Mouse (Mus musculus) spleen, adult 2 months (tissue): ENCODE results near the gene Kctd5. TPM values are rescaled to one million over a fixed set of nuclear protein-coding genes. Genes with fewer than 3 reads are reported as not detected.

ENCODE experiments used
- DNase-seq, 2 experiments: peaks; one replicate each; pipeline versions ENCODE4 v3.0.0 to v3.0.0-alpha.2; 2012 to 2021; ENCODE audit warnings: low spot score in 2 of 2, low read depth in 1 of 2
- H3K27ac ChIP-seq: fragments of 200-500 bp; 2 replicates; pipeline ENCODE4 v1.5.1; 2012; ENCODE audit warnings: low read length, inconsistent platforms; ENCODE audit not compliant: insufficient read depth
- H3K27me3 ChIP-seq: fragments of 200-500 bp; 2 replicates; pipeline ENCODE4 v1.6.1; 2012; ENCODE audit warnings: mild to moderate bottlenecking, moderate library complexity, low read length, inconsistent platforms; ENCODE audit not compliant: control insufficient read depth, insufficient read depth
- H3K36me3 ChIP-seq: fragments of 200-500 bp; 2 replicates; pipeline ENCODE4 v1.6.1; 2012; ENCODE audit warnings: mild to moderate bottlenecking, low read length, inconsistent platforms; ENCODE audit not compliant: control insufficient read depth, insufficient read depth
- H3K4me1 ChIP-seq: fragments of 200-500 bp; 2 replicates; pipeline ENCODE4 v1.6.1; 2011; ENCODE audit warnings: inconsistent platforms; ENCODE audit not compliant: control insufficient read depth, insufficient read depth, insufficient read length
- H3K4me3 ChIP-seq: fragments of 200-500 bp; 2 replicates; pipeline ENCODE4 v1.5.1; 2011; ENCODE audit warnings: mild to moderate bottlenecking, inconsistent platforms; ENCODE audit not compliant: insufficient read depth, insufficient read length; ENCODE audit errors: extremely low read depth
- CTCF ChIP-seq: fragments of 200-500 bp; IDR thresholded peaks from 2 replicates; pipeline ENCODE4 v1.5.1; 2011; ENCODE audit warnings: mild to moderate bottlenecking, inconsistent platforms; ENCODE audit not compliant: insufficient read depth, insufficient read length, insufficient replicate concordance; ENCODE audit errors: extremely low read depth
- POLR2A ChIP-seq: fragments of 200-500 bp; IDR thresholded peaks from 2 replicates; pipeline ENCODE4 v1.6.1; 2011; ENCODE audit warnings: low read depth, low read length, inconsistent platforms
- WGBS: fragments of 180-500 bp; shearing (Covaris S2); methylation state at CpG from one replicate; pipeline ENCODE4 v1.1.7; 2018; 5-methylcytosine and 5-hydroxymethylcytosine counted together
- polyA plus RNA-seq: library from polyadenylated mRNA; depleted of rRNA; stranded (reverse); fragments of >200 nt; gene quantifications from 2 replicates; pipeline ENCODE4 v1.2.3, GENCODE M21; 2012; rRNA removed

Kctd5 gene
- polyA plus RNA-seq, 1 experiment, result 14.7 TPM

- DNase-seq, result no peak
- H3K27ac ChIP-seq, result peak overlapping the region; percentile 61
- TF ChIP-seq CTCF (no peak), POLR2A (no peak)
- peaks cover 4% of the 10 kb centered on the region; the same call in 1 of the 2 replicates for H3K4me1 ChIP-seq
- WGBS, result 12% methylated on average over 2 of the region's 2 CpGs
- H3K27me3 ChIP-seq, result no peaks in the 10 kb centered on the region
- no peaks in the 10 kb centered on the region for H3K36me3 ChIP-seq
- H3K4me3 ChIP-seq, result no peak overlapping the region
Measured at GRCm38 (mm10) chr17:24006930-24007329, 66.4 kb downstream of the Kctd5 start.

DNA sequence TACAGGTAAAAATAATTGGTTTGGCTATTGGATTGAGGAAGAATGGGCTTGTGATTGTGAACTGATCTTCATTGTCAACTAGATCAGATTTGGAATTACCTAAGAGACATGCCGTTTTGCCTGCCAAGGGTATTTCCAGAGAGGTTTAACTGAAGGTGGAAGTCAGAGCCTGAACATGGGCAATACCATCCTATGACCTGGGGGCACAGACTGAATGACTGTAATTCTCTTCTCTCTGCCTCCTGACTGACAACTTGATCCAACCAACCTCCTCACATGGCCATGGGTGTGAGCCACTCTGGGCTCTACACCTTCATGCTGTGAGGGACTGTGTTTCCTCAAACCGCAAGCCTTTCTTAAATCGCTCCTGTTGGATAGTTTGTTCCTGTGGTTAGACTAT lies 68.2 kb downstream of the Kctd5 start:
- WGBS, result 91% methylated on average over 3 of the region's 3 CpGs
- no peak for DNase-seq
- TF ChIP-seq POLR2A, result no peak

GRCm38 (mm10) chr17:24004071-24004665 lies 69.1 kb downstream of the Kctd5 start:
- Histone ChIP-seq H3K27me3 (no peaks in the 10 kb centered on the region), H3K4me3 (no peak overlapping the region), H3K36me3 (no peaks in the 10 kb centered on the region), H3K27ac (no peak overlapping the region), H3K4me1 (peaks cover 4% of the 10 kb centered on the region; the same call in 1 of the 2 replicates)
- no peak for DNase-seq
- no peak for TF ChIP-seq CTCF
- TF ChIP-seq POLR2A, result no peak
- WGBS, result 91% methylated on average over 14 of the region's 14 CpGs

More for the DNA sequence above, 68.2 kb downstream of the Kctd5 start:
- no peaks in the 10 kb centered on the region for H3K36me3 ChIP-seq
- H3K27ac ChIP-seq, result no peak overlapping the region
- H3K4me3 ChIP-seq, result no peak overlapping the region
- no peaks in the 10 kb centered on the region for H3K27me3 ChIP-seq
- H3K4me1 ChIP-seq, result peaks cover 4% of the 10 kb centered on the region; the same call in 1 of the 2 replicates

DNA sequence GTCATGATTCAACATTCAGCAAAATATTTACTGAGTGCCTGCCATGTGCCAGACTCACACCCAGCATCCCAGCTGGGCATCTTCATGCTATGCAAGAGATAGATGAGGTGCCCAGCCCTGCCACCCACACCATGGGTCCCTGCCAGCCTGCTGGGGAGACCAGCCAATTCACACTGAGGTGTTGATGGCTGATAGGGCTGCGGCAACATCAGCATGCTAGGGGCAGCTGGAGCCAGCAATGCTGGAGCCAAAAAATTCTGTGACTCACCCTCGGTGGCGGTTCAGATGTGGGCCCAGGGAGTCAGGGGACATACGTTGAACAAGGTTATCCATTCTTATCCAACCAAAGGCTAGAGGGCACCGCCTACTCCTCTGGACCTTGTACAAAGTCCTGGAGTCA lies 72.9 kb downstream of the Kctd5 start:
- no peak overlapping the region for H3K4me3 ChIP-seq
- no peaks in the 10 kb centered on the region for H3K4me1 ChIP-seq
- no peak overlapping the region for H3K27ac ChIP-seq
- H3K27me3 ChIP-seq, result no peaks in the 10 kb centered on the region
- H3K36me3 ChIP-seq, result no peaks in the 10 kb centered on the region
- DNase-seq, result no peak
- 70% methylated on average over 5 of the region's 5 CpGs for WGBS
- TF ChIP-seq POLR2A, result no peak
- no peak for TF ChIP-seq CTCF

DNA sequence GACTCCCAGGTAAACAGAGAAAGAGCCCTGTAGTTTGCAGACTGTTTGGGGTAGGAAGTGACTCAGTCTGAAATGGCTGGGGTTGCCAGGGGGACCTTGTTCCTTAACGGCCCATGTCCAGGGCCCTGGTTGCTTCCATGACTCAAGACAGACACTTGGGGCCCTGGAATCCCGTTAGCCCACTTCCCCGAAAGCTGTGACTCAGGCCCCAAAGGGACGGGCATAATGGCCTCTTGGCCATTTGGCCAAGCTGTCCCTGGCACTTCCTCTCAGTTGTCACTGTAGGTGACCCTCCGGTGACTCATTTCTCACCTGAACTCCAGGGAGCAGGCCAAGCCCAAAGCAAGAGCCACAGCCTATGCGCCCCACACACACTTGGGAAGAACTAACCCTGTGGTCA lies 74.9 kb downstream of the Kctd5 start:
- Histone ChIP-seq H3K4me3 (no peak overlapping the region), H3K27ac (no peak overlapping the region)
- no peak for TF ChIP-seq CTCF
- TF ChIP-seq POLR2A, result no peak

GRCm38 (mm10) chr17:23997901-23998300 lies 75.4 kb downstream of the Kctd5 start, which contains the start of gene Prss22:
Gene Prss22 (minus strand): TSS chr17:23998100.
- 84% methylated on average over 2 of the region's 2 CpGs for WGBS
- Histone ChIP-seq H3K27ac (no peak within 1 kb of the TSS), H3K4me1 (0 out of 2 replicates have a peak, but pooled peaks cover 3% of the 10 kb centered on the region), H3K36me3 (no peaks in the 10 kb centered on the region), H3K4me3 (no peak within 1 kb of the TSS), H3K27me3 (no peaks in the 10 kb centered on the region)
- DNase-seq, result no peak
- no peak for TF ChIP-seq POLR2A
- no peak for TF ChIP-seq CTCF

More for the DNA sequence above, 74.9 kb downstream of the Kctd5 start:
- Histone ChIP-seq H3K36me3 (no peaks in the 10 kb centered on the region), H3K27me3 (no peaks in the 10 kb centered on the region), H3K4me1 (0 out of 2 replicates have a peak, but pooled peaks cover 3% of the 10 kb centered on the region)
- WGBS, result 64% methylated on average over 6 of the region's 6 CpGs
- DNase-seq, result no peak

Other genes with a start within 250 kb of the Kctd5 start
- gene Elob, start 244.3 kb downstream of the Kctd5 start, polyA plus RNA-seq, result 237 and 329 TPM in 2 replicates
- 0.08 and 0.09 TPM in 2 replicates for gene Prss33, start 237.4 kb downstream of the Kctd5 start, polyA plus RNA-seq
- 0.14 TPM in 1 of 2 replicates, not detected in the other for gene Prss32, start 229.6 kb downstream of the Kctd5 start, polyA plus RNA-seq
- 0.18 and 0.32 TPM in 2 replicates for gene Prss41, start 229.3 kb downstream of the Kctd5 start, polyA plus RNA-seq
- gene Prss21, start 205.4 kb downstream of the Kctd5 start, polyA plus RNA-seq, result not detected in 2 replicates
- not detected in 2 replicates for gene Dcpp1, start 192.6 kb downstream of the Kctd5 start, polyA plus RNA-seq
- not detected in 2 replicates for gene Dcpp2, start 192.6 kb downstream of the Kctd5 start, polyA plus RNA-seq
- not detected in 2 replicates for gene Dcpp3, start 156.0 kb downstream of the Kctd5 start, polyA plus RNA-seq
- gene Sbp, start 131.8 kb downstream of the Kctd5 start, polyA plus RNA-seq, result not detected in 2 replicates
- not detected in 2 replicates for gene Sbpl, start 118.2 kb downstream of the Kctd5 start, polyA plus RNA-seq
- gene Prss30, start 92.9 kb downstream of the Kctd5 start, polyA plus RNA-seq, result 10.8 and 13.6 TPM in 2 replicates
- 0.06 TPM in 1 of 2 replicates, not detected in the other for gene Prss22, start 75.4 kb downstream of the Kctd5 start, polyA plus RNA-seq
- 0.07 TPM in 1 of 2 replicates, not detected in the other for gene Prss27, start 35.3 kb downstream of the Kctd5 start, polyA plus RNA-seq
- 12.4 and 16.0 TPM in 2 replicates for gene Pdpk1, start 77.4 kb upstream of the Kctd5 start, polyA plus RNA-seq
- 41.5 and 44.8 TPM in 2 replicates for gene Amdhd2, start 90.3 kb upstream of the Kctd5 start, polyA plus RNA-seq
- 481 and 571 TPM in 2 replicates for gene Atp6v0c, start 96.2 kb upstream of the Kctd5 start, polyA plus RNA-seq
- gene Tbc1d24, start 132.1 kb upstream of the Kctd5 start, polyA plus RNA-seq, result 5.9 and 6.8 TPM in 2 replicates
- gene Ntn3, start 136.0 kb upstream of the Kctd5 start, polyA plus RNA-seq, result 0.82 and 1.4 TPM in 2 replicates
- 7.5 and 10.8 TPM in 2 replicates for gene Tedc2, start 147.4 kb upstream of the Kctd5 start, polyA plus RNA-seq
- 9.7 and 11.1 TPM in 2 replicates for gene Ccnf, start 178.0 kb upstream of the Kctd5 start, polyA plus RNA-seq